Mouse (Mus musculus): ENCODE measurements at regions not wholly inside any gene's neighbourhood (a gene's known extent, or its start where the extent isn't known, plus 50 kb on each side); places are given as distances from the start of the nearest gene placed in this dataset.

DNA sequence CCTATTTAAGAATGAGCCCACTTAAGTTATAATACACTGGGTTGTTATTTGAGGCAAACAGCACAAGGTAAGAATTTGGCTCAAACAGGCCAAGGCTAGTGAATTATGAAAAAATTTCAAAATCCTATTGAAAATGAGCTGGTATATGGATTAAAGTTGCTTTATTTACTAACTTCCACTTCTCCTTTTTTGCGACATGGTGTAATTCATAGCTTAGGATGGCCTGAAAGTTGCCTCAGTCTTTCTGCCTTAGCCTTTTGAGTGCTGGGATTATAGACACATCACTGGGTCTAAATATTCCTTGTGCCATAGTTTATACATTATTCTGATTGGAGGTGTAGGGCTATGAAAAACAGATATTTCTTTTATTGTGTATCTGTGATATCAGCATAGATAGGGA is 81.9 kb downstream of the Edem1 start:
- DNase-seq (ENCODE audit: extremely low spot score in 1 of 2, low spot score in 1 of 2): no peak

DNA sequence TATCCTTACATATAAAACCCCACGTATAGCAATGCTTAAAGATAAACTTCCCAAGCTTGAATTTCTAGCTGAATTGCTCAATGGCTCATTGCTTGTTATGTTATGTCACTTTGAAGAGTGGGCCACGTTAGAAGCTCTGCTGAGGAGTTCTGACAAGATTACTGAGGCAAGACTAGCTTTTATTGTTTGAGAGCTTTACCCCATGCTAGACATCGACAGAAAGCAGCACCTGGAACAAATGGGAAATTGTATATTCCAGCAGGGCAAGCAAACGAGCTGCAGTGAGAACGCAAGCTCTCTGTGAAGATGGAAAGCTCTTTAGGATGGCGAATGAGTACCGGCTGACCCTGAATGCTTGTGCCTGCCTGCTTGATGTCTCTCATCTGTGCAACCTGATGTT is 84.1 kb downstream of the Edem1 start:
- DNase-seq (ENCODE audit: extremely low spot score in 1 of 2, low spot score in 1 of 2): no peak

DNA sequence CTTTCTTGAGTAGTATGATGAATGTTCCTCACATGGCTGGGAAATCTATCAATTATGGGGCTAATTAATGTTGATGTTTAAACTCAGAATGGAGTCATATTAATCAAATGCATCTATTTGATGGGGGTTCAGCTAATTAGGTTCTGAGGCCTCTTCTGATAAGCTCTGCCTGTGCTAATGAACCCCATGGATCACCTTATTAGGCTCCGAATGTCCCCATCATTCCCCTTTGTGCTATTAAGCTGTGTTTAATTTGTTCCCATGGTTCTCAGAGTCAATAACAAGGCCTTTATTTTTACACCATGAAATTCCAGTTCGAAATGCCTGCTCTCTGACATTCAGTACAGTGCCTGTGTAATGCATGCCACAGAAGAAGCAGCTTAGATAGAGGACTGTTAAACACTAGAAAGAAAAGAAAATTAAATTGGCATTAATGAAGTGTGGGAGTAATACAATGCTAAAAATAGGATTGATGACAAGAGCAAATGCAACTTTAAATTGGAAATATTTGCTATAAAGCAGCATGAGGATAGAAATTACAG is 91.0 kb downstream of the Edem1 start:
- DNase-seq (ENCODE audit: extremely low spot score in 1 of 2, low spot score in 1 of 2): no peak

DNA sequence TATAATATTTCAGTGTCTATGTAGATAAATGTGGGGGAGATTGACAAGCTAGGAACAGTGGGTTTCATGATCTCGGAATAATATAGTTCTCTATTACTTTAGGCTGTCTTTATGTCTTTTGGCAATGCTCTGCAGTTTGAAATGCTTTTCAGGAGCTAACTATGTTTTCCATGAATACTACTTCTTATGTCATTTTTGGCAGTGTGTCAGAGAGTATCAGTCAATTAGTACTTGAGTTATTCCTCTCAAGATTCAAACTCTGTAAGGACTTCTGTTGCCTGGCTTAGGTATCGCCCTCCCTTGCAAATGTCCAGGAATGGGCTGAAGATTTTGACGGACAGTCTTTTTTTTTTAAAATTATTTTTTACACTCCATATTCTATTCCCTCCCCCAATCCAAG is 92.7 kb downstream of the Edem1 start:
- no peak for DNase-seq (ENCODE audit: extremely low spot score in 1 of 2, low spot score in 1 of 2)

DNA sequence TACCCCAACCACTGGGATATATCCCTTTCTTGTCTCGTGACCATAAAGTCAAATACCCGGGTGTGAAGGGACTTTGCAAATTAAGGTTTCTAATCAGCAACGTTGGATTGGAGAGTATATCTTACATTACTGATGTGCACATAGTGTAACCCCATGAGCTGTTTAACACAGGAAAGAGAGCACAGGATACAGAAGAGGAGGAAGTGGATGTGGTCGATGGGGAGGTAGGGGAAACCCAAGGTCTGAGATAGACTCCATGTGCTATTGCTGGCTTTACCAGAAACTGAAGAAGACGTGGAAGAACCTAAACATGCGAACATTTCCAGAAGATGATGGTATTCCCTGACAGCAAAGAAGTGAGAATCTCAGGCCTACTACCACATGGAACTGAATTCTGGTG is 94.1 kb downstream of the Edem1 start:
- DNase-seq (ENCODE audit: extremely low spot score in 1 of 2, low spot score in 1 of 2): no peak

DNA sequence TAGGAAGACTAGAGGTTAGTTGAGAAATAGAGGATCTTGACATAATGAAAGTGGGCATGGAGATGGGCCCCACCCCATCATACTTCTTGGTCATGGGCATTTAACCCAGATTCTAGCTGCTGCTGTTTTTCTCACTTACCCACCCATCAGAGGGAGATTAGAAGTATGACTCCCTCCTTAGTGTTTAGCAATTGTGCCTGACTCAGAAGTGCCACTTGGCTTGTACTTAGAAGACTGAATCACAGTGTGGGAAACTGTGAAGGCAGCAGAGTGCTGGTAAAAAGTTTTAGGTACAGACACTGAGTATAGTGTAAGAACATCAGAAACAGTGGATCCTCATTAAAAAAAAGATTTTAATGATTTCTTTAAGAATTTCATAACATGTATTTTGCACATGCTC is 100.5 kb downstream of the Edem1 start:
- DNase-seq (ENCODE audit: extremely low spot score in 1 of 2, low spot score in 1 of 2): peak; percentile 46 to 66

DNA sequence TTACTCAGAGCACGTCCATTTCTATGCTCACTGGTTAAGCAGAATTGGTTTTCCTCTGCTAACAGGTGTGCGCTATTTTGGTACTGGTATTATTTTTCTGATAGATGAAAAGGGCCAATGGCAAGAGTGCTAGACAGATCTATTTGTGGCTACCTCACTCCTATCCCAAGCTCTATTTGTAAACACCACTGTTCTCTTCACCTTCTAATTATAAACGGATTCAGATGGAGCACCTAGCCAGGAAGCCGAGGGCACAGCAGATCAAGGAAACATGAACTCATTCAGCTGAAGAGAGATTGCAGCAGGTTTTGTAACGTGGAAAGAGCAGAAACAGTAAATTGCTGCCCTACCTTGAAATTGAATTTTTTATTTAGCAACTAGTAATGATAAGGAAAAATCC is 110.2 kb downstream of the Edem1 start:
- no peak for DNase-seq (ENCODE audit: extremely low spot score in 1 of 2, low spot score in 1 of 2)

DNA sequence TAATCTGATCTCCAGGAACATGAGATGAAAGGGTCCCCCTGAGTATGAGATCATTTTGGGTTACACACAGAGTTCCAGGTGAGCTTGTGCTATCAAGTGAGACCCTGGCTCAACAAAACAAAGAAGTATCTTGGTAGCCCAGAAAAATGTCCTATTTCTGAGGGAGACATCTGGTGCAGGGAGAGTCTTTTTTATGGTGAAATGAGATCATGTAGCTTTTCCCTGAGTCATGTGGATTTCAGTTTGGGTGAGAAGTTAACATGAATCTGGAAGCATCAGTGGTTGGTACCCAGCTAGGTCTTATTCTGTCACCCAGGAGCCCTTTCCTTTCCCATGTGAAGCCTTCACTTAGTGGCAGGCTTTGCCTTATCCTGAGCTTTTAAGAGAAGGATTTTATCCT is 113.8 kb downstream of the Edem1 start:
- DNase-seq (ENCODE audit: extremely low spot score in 1 of 2, low spot score in 1 of 2): no peak

DNA sequence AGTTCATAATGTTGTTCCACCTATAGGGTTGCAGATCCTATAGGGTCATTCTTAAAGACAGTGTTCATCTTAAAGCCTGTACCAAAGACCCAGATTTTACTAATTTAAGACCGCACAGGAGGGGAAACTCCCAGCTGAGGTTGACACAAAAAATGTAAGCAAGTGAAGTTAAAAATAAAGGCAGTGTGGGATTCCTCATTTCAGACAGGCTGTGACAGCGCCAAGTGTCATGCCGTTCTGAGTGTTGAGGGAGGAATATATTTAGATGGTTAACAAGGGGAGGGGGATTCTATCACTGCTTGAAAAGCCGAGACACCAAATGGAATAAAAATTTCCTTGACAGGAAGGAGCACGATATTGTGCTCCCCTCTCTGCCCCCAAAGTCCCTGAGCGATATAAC is 123.9 kb downstream of the Edem1 start:
- DNase-seq (ENCODE audit: extremely low spot score in 1 of 2, low spot score in 1 of 2): no peak

DNA sequence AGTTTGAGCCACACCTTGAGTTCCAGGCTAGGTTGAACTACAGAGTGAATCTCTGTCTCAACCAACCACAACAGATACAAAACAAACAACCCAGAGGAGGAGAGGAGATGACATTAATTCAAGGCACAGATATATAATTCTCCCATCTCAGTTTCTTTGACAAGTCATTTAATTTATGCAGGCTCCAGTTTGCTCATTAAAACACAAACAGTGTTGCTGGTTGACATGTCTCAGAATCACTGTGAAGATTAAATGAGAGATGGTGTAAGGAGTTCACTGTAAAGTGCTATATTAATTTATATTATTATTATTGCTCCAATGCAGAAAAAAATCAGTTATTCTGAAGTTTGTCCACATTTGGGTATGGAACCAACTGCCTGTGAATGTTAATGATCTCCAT is 134.4 kb downstream of the Edem1 start:
- DNase-seq (ENCODE audit: extremely low spot score in 1 of 2, low spot score in 1 of 2): no peak

DNA sequence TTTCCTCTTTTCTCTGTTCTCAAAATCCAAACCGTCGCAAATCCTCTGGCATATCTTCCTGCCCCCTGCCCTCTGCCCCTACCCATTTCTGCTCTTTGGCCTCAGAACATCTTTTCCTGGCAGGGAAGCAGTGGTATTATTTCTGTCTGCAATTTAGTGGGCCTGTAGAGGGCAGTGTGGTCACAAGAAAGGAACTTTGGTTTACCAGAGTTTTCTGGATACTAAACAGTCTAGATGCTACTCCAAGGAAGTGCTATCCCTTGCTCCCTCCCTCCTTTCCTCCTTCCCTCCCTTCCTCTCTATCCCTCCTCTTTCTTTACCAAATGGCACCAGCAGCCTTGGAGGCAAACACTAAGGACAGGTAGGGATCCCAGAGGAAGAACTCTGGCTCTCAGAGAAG is 134.9 kb downstream of the Edem1 start:
- DNase-seq (ENCODE audit: extremely low spot score in 1 of 2, low spot score in 1 of 2): peak; percentile 42 to 91

DNA sequence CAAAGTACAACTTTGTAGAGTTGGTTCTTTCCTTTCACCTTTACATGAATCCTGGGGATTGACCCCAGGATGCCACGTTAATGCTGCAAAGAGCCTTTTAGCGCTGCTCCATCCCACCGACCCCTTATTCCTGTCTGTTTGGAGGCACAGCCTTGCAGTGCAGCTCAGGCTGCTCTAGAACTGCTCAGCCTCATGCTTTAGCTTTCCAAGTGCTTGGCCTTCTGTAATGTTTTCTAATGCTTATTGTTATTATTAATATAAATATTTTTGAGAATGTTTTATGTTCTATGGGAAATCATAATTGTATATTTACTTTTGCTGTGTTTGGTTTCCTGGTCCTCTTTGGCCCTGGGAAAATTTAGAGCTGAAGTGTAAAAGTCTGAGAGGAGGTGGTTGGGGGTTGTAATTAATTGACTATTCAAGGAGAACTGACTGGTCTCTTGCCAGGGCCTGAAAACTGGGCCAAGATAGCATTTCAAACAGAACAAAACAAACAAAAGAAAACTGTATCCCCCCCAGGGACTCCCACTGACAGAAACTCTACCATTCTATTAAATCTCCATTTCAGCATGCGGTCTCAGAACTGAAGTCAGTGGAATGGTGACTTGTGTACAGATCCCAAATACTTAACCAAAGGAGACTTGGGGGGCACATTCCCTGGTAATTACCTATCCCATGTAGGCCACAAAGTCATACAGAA is 141.2 kb downstream of the Edem1 start:
- no peak for DNase-seq (ENCODE audit: extremely low spot score in 1 of 2, low spot score in 1 of 2)

DNA sequence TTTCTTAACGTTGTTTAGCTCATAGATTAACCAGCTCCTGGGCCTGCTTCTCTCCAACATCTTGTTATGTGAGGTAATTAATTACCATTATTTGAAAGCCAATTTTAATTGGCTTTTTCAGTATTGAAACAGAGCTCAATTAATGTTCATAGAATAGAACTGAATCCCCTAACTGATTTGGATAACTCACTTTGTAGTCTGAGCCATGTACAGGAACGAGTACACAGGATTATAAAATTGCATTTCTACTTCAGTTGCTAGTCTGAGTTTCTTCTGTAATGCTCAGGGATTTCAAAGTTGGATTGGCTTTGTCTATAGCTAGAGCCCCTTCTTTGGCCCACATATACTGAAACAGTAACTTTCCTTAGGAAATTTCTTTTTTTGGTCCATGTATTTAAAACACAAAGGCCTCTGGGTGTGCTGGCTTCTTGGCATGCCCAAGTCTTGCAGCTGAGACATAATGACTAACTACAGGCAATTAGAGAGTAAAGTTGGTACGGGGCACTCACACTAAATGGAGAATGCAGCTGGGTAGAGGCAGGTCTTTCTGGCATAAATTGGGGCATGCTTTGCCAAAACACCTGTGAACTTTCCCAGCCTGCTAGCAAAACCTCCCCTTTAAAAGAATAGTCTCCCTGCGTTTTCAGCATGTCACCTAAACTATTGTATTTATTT is 143.1 kb downstream of the Edem1 start:
- DNase-seq (ENCODE audit: extremely low spot score in 1 of 2, low spot score in 1 of 2): no peak

DNA sequence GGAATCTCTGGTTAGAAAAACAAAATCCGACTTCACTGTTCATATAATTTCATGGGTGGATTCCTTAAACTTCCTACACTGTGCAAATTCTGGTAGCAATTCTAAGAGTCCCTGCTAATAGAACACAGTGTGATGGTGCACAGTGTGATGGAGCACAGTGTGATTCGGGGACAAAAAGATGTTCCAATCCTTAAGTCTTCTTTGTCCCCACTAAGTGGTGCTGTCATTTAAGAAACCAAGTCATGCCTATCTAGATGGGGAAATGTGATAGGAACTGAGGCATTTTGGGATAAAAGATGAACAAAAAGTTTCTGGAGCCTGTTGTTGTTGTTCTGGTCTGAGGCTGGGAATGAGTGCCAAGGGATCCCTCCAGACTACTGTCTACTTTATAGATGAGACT is 145.3 kb downstream of the Edem1 start:
- DNase-seq (ENCODE audit: extremely low spot score in 1 of 2, low spot score in 1 of 2): no peak

DNA sequence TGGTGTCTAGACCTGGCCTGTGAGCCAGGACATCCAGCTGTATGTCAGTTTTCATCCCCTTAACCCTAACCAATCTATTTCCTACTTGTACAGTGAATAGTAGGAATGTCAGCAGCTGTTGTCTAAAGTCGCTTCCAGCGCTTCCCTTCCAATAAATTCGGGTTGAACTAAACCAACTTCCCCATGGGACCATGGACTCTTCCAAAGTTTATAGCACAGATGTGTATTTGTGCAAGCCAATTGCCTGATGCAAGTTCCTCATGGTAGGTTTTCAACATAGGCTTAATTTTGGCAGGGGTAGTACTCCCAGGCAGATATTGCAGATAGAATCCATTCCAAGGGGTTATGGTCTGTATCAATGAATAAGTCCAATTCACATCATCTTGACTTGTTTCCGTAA is 161.1 kb downstream of the Edem1 start:
- no peak for DNase-seq (ENCODE audit: extremely low spot score in 1 of 2, low spot score in 1 of 2)

DNA sequence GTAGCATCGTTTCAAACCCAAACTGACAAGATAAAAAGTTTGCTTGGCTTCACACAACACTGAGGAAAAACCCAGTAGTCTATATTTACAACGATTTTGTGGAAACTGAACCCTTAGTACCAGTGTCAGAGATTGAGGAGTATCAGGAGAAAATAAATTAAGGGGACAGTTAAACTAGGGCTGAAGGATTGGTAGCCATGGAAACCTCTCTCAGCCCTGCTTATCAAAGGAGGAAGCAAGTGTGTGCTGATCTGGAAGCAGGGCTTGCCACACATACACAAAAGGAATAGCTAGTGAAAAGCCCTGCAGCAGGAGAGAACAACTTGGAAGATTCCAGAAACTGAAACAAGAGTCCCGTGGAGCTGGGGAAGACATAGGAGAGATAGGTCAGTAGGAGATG is 165.3 kb downstream of the Edem1 start:
- no peak for DNase-seq (ENCODE audit: extremely low spot score in 1 of 2, low spot score in 1 of 2)

DNA sequence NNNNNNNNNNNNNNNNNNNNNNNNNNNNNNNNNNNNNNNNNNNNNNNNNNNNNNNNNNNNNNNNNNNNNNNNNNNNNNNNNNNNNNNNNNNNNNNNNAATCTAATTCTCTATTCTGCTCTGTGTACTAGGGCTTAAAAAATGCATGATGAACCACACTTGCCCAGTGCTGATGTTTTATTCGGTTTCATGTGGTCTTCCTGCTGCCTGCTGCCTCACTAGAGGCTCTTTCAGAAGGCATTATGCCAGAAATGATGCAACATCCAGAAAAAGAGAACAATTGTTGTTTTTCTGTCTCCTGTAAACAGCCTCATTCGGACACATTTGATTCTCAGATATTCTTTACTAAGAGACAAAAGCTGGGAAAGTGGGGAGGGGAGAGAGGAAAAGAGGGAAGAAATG is 176.0 kb downstream of the Edem1 start:
- DNase-seq (ENCODE audit: extremely low spot score in 1 of 2, low spot score in 1 of 2): no peak

DNA sequence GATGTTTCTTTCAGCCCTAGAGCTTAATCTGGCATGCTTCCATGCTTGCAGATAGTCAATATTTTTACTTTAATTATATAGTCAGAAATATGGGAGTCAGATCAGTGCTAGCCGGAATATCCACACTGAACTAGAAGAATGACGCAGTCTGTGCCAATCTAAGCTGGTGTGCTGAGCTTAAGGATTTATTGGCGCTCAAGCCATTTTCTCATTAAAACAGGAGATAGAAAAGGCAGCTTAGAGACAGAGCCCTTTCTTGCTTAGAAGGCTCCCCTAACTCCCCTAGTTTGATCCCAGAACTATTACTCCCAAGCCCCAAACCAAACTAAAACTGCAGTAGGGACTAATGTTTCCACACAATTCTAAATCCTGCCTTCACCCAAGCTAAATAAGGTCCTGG is 180.9 kb downstream of the Edem1 start:
- DNase-seq (ENCODE audit: extremely low spot score in 1 of 2, low spot score in 1 of 2): no peak

DNA sequence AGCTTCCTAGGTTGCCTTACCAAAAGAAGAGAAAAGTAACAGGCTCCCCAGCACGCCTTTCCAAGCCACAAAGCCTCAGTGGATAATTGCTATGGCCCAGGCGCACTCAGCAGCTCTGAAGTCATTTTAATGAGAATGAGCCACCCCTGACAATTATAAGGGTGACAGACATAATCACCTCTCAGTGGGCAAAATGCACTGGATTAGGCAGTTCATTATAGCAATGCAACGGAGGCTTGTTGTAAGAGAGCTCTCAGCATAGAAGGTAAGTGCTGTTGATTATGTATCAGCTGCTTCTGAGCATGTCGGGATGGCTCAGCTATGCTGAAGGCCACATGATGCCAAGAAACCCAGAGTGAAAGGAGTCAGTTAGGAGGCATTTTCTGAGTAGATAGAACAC is 181.4 kb downstream of the Edem1 start:
- DNase-seq (ENCODE audit: extremely low spot score in 1 of 2, low spot score in 1 of 2): no peak

DNA sequence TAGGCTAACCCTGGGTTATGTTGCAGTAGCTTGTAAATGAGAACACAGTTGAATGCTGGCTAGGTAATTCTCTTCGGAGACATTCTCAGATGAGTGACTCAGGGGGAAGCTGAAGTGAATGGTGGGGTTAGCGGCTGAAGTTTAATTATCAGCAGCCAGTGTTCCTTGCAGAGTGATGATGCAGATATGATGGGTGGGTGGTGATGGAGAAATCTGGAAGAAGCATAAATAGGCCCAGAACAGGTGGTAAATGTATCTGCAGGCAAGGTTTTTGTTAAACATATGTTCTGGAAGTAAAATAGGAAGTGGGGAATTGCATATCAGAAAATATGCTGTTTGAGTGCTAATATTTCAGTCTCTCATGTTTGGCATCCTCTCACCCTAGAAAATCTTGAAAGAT is 191.3 kb downstream of the Edem1 start:
- peak; percentile 13 to 62 for DNase-seq (ENCODE audit: extremely low spot score in 1 of 2, low spot score in 1 of 2)

All from frontal cortex, adult 2 months (tissue).